Mouse (Mus musculus): ENCODE measurements around the gene Rasgef1a. TPM values are rescaled to one million over a fixed set of nuclear protein-coding genes. Genes with fewer than 3 reads are reported as not detected.

The Rasgef1a gene
- total and polyA plus RNA-seq, 2 experiments from 2014 or later, result 6.5 to 14.3 TPM

- Histone ChIP-seq H3K9me3 (ENCODE audit: low read length) (no peaks in the 10 kb centered on the region), H3K9ac (replicated peaks; ENCODE audit: low read length) (peak within 1 kb of the TSS; percentile 71), H3K27ac (peak within 1 kb of the TSS; percentile 84), H3K36me3 (ENCODE audit: insufficient read depth, low read length) (no peaks in the 10 kb centered on the region), H3K4me1 (ENCODE audit: insufficient read depth, low read length) (no peaks in the 10 kb centered on the region), H3K27me3 (ENCODE audit: insufficient read depth, low read length) (no peaks in the 10 kb centered on the region), H3K4me3 (ENCODE audit: low read length) (peak within 1 kb of the TSS; percentile 92), H3K4me2 (ENCODE audit: low read depth, low read length) (peak within 1 kb of the TSS; percentile 79)
- 5% methylated on average over 64 of the region's 66 CpGs for WGBS
- no peak for TF ChIP-seq CTCF (IDR thresholded peaks at IDR 0.05; ENCODE audit: low read depth)
- DNase-seq (ENCODE audit: low spot score) (peak; percentile 93), ATAC-seq (peak; percentile 100)
These were observed 127.8 kb downstream of the Rasgef1a start, which contains the start of gene Csgalnact2 for GRCm38 (mm10) chr6:118138731-118139709. Csgalnact2 (minus strand) TSS chr6:118139140.

- no peak for TF ChIP-seq CTCF (IDR thresholded peaks at IDR 0.05; ENCODE audit: low read depth)
- no peak overlapping the region for H3K9ac ChIP-seq (replicated peaks; ENCODE audit: low read length)
- ATAC-seq, result no peak
- no peak for DNase-seq (ENCODE audit: low spot score)
- H3K4me1 ChIP-seq (ENCODE audit: insufficient read depth, low read length), result no peaks in the 10 kb centered on the region
- no peaks in the 10 kb centered on the region for H3K27me3 ChIP-seq (ENCODE audit: insufficient read depth, low read length)
- no peak overlapping the region for H3K4me2 ChIP-seq (ENCODE audit: low read depth, low read length)
- H3K27ac ChIP-seq, result no peak overlapping the region
- no peaks in the 10 kb centered on the region for H3K36me3 ChIP-seq (ENCODE audit: insufficient read depth, low read length)
- no peaks in the 10 kb centered on the region for H3K9me3 ChIP-seq (ENCODE audit: low read length)
- 87% methylated on average over 6 of the region's 6 CpGs for WGBS
- no peak overlapping the region for H3K4me3 ChIP-seq (ENCODE audit: low read length)
These were observed 129.7 kb downstream of the Rasgef1a start for GRCm38 (mm10) chr6:118140961-118141360.

Small RNAs within 50 kb of the gene (microRNA-seq; reads per million reads assigned to microRNA genes)
- gene Mir7044, result 2.5 to 3.2 reads per million in 2 experiments

Other genes with a start within 250 kb of the Rasgef1a start
- gene Zfp637, start 170.3 kb upstream of the Rasgef1a start, total RNA-seq (2014; rRNA removed), result 110 and 122 TPM in 2 replicates
- gene Zfp637, start 170.3 kb upstream of the Rasgef1a start, polyA plus RNA-seq (2015; fragmentation: Nextera tagmentation; extraction: Ambion mirVana), result 107 and 109 TPM in 2 replicates
- gene Zfp239, start 149.3 kb upstream of the Rasgef1a start, total RNA-seq (2014; rRNA removed), result 19.6 and 22.1 TPM in 2 replicates
- gene Zfp239, start 149.3 kb upstream of the Rasgef1a start, polyA plus RNA-seq (2015; fragmentation: Nextera tagmentation; extraction: Ambion mirVana), result 13.6 and 14.6 TPM in 2 replicates
- gene Hnrnpf, start 111.1 kb upstream of the Rasgef1a start, total RNA-seq (2014; rRNA removed), result 152 and 160 TPM in 2 replicates
- gene Hnrnpf, start 111.1 kb upstream of the Rasgef1a start, polyA plus RNA-seq (2015; fragmentation: Nextera tagmentation; extraction: Ambion mirVana), result 230 and 234 TPM in 2 replicates
- not detected in 2 replicates for gene Fxyd4, start 73.7 kb upstream of the Rasgef1a start, total RNA-seq (2014; rRNA removed)
- 0.91 and 1.1 TPM in 2 replicates for gene Fxyd4, start 73.7 kb upstream of the Rasgef1a start, polyA plus RNA-seq (2015; fragmentation: Nextera tagmentation; extraction: Ambion mirVana)
- 7.2 and 11.2 TPM in 2 replicates for gene Csgalnact2, start 127.7 kb downstream of the Rasgef1a start, total RNA-seq (2014; rRNA removed)
- gene Csgalnact2, start 127.7 kb downstream of the Rasgef1a start, polyA plus RNA-seq (2015; fragmentation: Nextera tagmentation; extraction: Ambion mirVana), result 9.3 and 11.2 TPM in 2 replicates
- gene Ret, start 186.3 kb downstream of the Rasgef1a start, total RNA-seq (2014; rRNA removed), result 58.5 and 69.0 TPM in 2 replicates
- gene Ret, start 186.3 kb downstream of the Rasgef1a start, polyA plus RNA-seq (2015; fragmentation: Nextera tagmentation; extraction: Ambion mirVana), result 15.4 and 15.6 TPM in 2 replicates

All from hindbrain, postnatal 0 days (tissue).